Mouse (Mus musculus): ENCODE results near the gene Gm10563. TPM values are rescaled to one million over a fixed set of nuclear protein-coding genes. Genes with fewer than 3 reads are reported as not detected.
A peak's percentile ranks its signal among the peaks of the same experiment; 100 is the strongest.

Gm10563 gene
- polyA plus RNA-seq, 1 experiment from 2014 or later, result not detected

DNA sequence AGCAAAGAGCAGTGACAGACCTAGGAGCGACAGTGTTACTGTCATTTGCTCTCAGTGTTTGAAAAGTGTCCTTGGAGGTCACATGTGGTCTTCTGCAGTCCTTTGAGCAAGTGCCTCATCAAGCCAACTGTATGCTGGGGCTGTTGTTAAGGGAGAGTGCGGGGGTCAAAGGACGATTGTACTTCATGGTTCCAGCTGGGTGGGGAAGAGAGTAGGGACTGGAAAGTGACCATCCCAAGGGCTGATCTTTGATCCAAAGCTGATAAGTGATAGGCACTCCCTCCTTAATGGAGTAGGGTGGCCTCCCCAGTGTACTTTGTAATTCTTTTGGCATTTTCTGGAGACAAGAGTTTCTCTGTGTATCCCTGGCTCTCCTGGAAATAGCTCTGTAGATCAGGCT is 33.3 kb downstream of the Gm10563 start:
- WGBS, result 83% methylated on average over 3 of the region's 3 CpGs
- no peaks in the 10 kb centered on the region for H3K27me3 ChIP-seq (replicated peaks)
- no peaks in the 10 kb centered on the region for H3K4me1 ChIP-seq
- peaks cover 81% of the 10 kb centered on the region for H3K36me3 ChIP-seq
- no peak for ATAC-seq (ENCODE audit: extremely low read depth, insufficient number of reproducible peaks, low FRiP score, low TSS enrichment)
- H3K4me3 ChIP-seq, result no peak overlapping the region
- H3K4me2 ChIP-seq, result no peak overlapping the region
- no peaks in the 10 kb centered on the region for H3K9me3 ChIP-seq
- no peak overlapping the region for H3K27ac ChIP-seq (replicated peaks)
- no peak overlapping the region for H3K9ac ChIP-seq

- WGBS, result 76% methylated on average over 2 of the region's 2 CpGs
- H3K9me3 ChIP-seq, result no peaks in the 10 kb centered on the region
- H3K4me3 ChIP-seq, result no peak overlapping the region
- H3K27me3 ChIP-seq (replicated peaks), result no peaks in the 10 kb centered on the region
- no peak overlapping the region for H3K9ac ChIP-seq
- no peak overlapping the region for H3K4me2 ChIP-seq
- peaks cover 11% of the 10 kb centered on the region for H3K4me1 ChIP-seq
- H3K36me3 ChIP-seq, result peaks cover 72% of the 10 kb centered on the region
- H3K27ac ChIP-seq (replicated peaks), result no peak overlapping the region
- no peak for ATAC-seq (ENCODE audit: extremely low read depth, insufficient number of reproducible peaks, low FRiP score, low TSS enrichment)
Measured at GRCm38 (mm10) chr4:155606825-155607224, 38.4 kb downstream of the Gm10563 start.

DNA sequence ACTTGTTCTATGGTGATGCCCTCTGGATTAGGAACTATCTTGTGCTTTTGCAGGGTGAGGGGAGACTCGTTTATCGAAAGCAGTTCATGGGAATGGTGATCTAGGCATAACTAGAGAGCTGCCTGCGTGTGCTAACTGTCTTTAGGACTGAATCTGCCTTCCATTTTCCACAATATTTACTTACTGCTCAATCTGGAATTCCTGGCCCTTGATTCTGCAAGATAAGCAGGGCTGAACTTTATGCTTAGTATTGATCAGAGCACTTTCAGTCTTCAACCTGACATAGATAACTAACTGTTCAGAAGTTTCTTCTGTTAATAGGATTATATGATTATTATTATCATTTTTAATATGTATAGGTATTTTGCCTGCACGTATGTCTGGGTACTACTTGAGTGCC is 40.1 kb downstream of the Gm10563 start:
- 88% methylated on average over 4 of the region's 4 CpGs for WGBS
- Histone ChIP-seq H3K4me2 (no peak overlapping the region), H3K9ac (no peak overlapping the region), H3K4me3 (no peak overlapping the region), H3K9me3 (no peaks in the 10 kb centered on the region), H3K4me1 (peaks cover 17% of the 10 kb centered on the region), H3K36me3 (peaks cover 58% of the 10 kb centered on the region), H3K27ac (replicated peaks) (no peak overlapping the region), H3K27me3 (replicated peaks) (no peaks in the 10 kb centered on the region)
- no peak for ATAC-seq (ENCODE audit: extremely low read depth, insufficient number of reproducible peaks, low FRiP score, low TSS enrichment)

DNA sequence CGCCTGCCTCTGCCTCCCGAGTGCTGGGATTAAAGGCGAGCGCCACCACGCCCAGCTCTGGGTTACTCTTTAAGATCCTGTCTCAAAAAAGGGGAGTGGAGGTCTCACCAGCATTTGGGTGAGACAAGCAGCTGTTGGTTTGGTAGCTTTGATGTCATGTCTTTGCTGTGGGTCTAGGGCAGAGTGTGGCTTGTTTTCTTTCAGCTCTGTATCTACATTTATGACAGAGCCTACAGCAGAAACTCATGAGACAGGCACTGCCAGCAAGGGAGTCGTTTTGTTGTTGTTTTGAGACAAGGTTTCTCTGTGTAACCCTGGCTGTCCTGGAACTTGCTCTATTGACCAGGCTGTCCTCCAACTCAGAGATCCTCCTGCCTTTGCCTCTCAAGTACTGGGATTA is 41.4 kb downstream of the Gm10563 start:
- Histone ChIP-seq H3K4me3 (no peak overlapping the region), H3K4me1 (peaks cover 17% of the 10 kb centered on the region), H3K9ac (no peak overlapping the region), H3K9me3 (no peaks in the 10 kb centered on the region), H3K36me3 (peaks cover 48% of the 10 kb centered on the region), H3K27ac (replicated peaks) (no peak overlapping the region), H3K4me2 (no peak overlapping the region), H3K27me3 (replicated peaks) (no peaks in the 10 kb centered on the region)
- no peak for ATAC-seq (ENCODE audit: extremely low read depth, insufficient number of reproducible peaks, low FRiP score, low TSS enrichment)
- 91% methylated on average over 6 of the region's 6 CpGs for WGBS

- H3K27ac ChIP-seq (replicated peaks), result no peak overlapping the region
- H3K27me3 ChIP-seq (replicated peaks), result no peaks in the 10 kb centered on the region
- H3K9ac ChIP-seq, result peak overlapping the region; percentile 96
- WGBS, result 71% methylated on average over 1 of the region's 1 CpGs
- H3K9me3 ChIP-seq, result no peaks in the 10 kb centered on the region
- H3K4me3 ChIP-seq, result peak overlapping the region; percentile 98
- peaks cover 43% of the 10 kb centered on the region for H3K36me3 ChIP-seq
- no peak for ATAC-seq (ENCODE audit: extremely low read depth, insufficient number of reproducible peaks, low FRiP score, low TSS enrichment)
- H3K4me2 ChIP-seq, result peak overlapping the region; percentile 96
- peaks cover 17% of the 10 kb centered on the region for H3K4me1 ChIP-seq
Measured at GRCm38 (mm10) chr4:155602753-155603152, 42.5 kb downstream of the Gm10563 start.

- peak overlapping the region; percentile 97 for H3K27ac ChIP-seq (replicated peaks)
- H3K4me1 ChIP-seq, result peaks cover 17% of the 10 kb centered on the region
- ATAC-seq (ENCODE audit: extremely low read depth, insufficient number of reproducible peaks, low FRiP score, low TSS enrichment), result 0 out of 2 replicates have a peak, but pooled peaks have one; percentile 4
- peak overlapping the region; percentile 96 for H3K9ac ChIP-seq
- peak overlapping the region; percentile 96 for H3K4me2 ChIP-seq
- peak overlapping the region; percentile 98 for H3K4me3 ChIP-seq
- under 1% methylated on average over 29 of the region's 31 CpGs for WGBS
- peaks cover 41% of the 10 kb centered on the region for H3K36me3 ChIP-seq
- H3K27me3 ChIP-seq (replicated peaks), result no peaks in the 10 kb centered on the region
- H3K9me3 ChIP-seq, result no peaks in the 10 kb centered on the region
Measured at GRCm38 (mm10) chr4:155601997-155602456, 43.2 kb downstream of the Gm10563 start.

DNA sequence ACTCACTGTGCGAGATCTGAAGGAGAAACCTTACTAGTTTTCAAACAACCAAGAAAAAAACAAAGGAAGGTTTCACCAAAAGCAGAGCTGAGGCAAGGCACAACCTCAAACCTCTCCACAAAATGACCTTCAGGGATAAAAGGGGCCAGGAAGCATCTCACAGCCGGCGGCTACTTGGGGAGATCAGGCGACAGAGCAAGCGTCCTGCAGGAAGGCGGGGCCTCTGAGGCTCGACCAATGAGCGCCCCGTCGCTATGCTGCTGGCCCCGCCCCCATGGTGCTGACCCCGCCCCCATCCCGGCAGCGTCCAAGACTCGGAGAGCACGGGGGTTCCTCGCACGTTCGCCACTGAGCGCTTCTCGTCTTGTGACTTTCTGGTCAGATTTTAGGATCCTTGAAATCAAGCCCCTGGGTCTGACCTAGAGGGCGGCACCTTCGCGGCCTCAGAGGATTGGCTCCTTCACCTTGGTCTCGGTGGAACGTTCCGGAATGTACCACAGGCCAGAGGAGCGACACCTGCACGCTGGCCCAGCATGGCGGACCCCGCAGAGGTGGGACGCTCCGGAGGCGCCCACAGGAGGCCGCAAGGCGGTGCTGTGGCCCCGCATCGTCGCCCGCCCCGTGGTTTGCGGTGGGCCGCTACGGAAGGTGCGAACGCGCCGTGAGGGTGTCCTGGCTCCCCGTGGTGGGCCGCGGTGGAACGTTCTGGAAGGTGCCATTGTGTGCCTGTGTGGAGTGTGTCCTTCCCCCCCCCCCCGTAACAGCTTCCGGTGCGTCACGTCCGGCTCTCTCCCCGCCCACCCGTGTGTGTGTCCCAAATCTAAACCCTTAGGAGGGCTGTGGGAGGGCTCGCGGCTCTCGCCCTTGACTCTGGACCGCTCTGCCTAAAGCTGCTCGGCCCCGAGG is 43.9 kb downstream of the Gm10563 start, which contains the start of gene Slc35e2:
Gene Slc35e2, plus strand, starts transcription at position 326 of the 906 bp plus-strand sequence.
- H3K9me3 ChIP-seq, result no peaks in the 10 kb centered on the region
- peaks cover 17% of the 10 kb centered on the region for H3K4me1 ChIP-seq
- H3K4me3 ChIP-seq, result peak within 1 kb of the TSS; percentile 98
- peak; percentile 92 for ATAC-seq (ENCODE audit: extremely low read depth, insufficient number of reproducible peaks, low FRiP score, low TSS enrichment)
- WGBS, result under 1% methylated on average over 65 of the region's 65 CpGs
- no peaks in the 10 kb centered on the region for H3K27me3 ChIP-seq (replicated peaks)
- H3K36me3 ChIP-seq, result peaks cover 35% of the 10 kb centered on the region
- H3K4me2 ChIP-seq, result peak within 1 kb of the TSS; percentile 96
- peak within 1 kb of the TSS; percentile 97 for H3K27ac ChIP-seq (replicated peaks)
- H3K9ac ChIP-seq, result peak within 1 kb of the TSS; percentile 96

- peaks cover 19% of the 10 kb centered on the region for H3K4me1 ChIP-seq
- H3K9ac ChIP-seq, result peak overlapping the region; percentile 96
- peak overlapping the region; percentile 97 for H3K27ac ChIP-seq (replicated peaks)
- H3K4me3 ChIP-seq, result peak overlapping the region; percentile 98
- peaks cover 23% of the 10 kb centered on the region for H3K36me3 ChIP-seq
- H3K9me3 ChIP-seq, result no peaks in the 10 kb centered on the region
- ATAC-seq (ENCODE audit: extremely low read depth, insufficient number of reproducible peaks, low FRiP score, low TSS enrichment), result no peak
- WGBS, result 87% methylated on average over 11 of the region's 11 CpGs
- peak overlapping the region; percentile 96 for H3K4me2 ChIP-seq
- no peaks in the 10 kb centered on the region for H3K27me3 ChIP-seq (replicated peaks)
Measured at GRCm38 (mm10) chr4:155599901-155600825, 45.0 kb downstream of the Gm10563 start.

- H3K4me2 ChIP-seq, result no peak overlapping the region
- H3K27me3 ChIP-seq (replicated peaks), result no peaks in the 10 kb centered on the region
- ATAC-seq (ENCODE audit: extremely low read depth, insufficient number of reproducible peaks, low FRiP score, low TSS enrichment), result no peak
- 20% methylated on average over 18 of the region's 20 CpGs for WGBS
- H3K27ac ChIP-seq (replicated peaks), result no peak overlapping the region
- no peak overlapping the region for H3K4me3 ChIP-seq
- H3K9me3 ChIP-seq, result no peaks in the 10 kb centered on the region
- peaks cover 19% of the 10 kb centered on the region for H3K4me1 ChIP-seq
- peaks cover 9% of the 10 kb centered on the region for H3K36me3 ChIP-seq
- no peak overlapping the region for H3K9ac ChIP-seq
Measured at GRCm38 (mm10) chr4:155598536-155598935, 46.7 kb downstream of the Gm10563 start.

DNA sequence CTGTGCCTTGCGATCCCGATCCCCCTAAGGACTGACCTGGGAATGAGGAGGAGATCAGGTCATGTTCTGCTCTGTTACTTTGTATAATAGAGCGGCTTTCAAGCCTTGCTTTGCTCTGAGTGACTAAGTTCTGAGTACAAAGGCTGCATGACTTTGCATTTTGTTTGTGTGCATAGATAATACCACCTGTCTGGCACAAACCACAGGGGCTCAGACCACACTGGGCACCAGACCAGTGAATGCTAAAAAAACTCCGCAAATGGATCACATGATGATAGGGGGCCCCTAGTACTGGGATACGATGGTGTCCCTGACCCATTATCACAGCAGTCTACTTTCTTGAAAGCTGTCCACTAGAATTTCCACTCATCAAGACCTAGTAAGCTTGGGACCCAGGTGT is 48.6 kb downstream of the Gm10563 start:
- no peaks in the 10 kb centered on the region for H3K9me3 ChIP-seq
- H3K4me3 ChIP-seq, result no peak overlapping the region
- no peaks in the 10 kb centered on the region for H3K36me3 ChIP-seq
- no peaks in the 10 kb centered on the region for H3K27me3 ChIP-seq (replicated peaks)
- no peak overlapping the region for H3K9ac ChIP-seq
- H3K4me1 ChIP-seq, result peaks cover 8% of the 10 kb centered on the region
- ATAC-seq (ENCODE audit: extremely low read depth, insufficient number of reproducible peaks, low FRiP score, low TSS enrichment), result no peak
- 73% methylated on average over 5 of the region's 5 CpGs for WGBS
- no peak overlapping the region for H3K4me2 ChIP-seq
- H3K27ac ChIP-seq (replicated peaks), result no peak overlapping the region

GRCm38 (mm10) chr4:155595777-155596176 is 49.4 kb downstream of the Gm10563 start:
- no peaks in the 10 kb centered on the region for H3K9me3 ChIP-seq
- H3K27me3 ChIP-seq (replicated peaks), result no peaks in the 10 kb centered on the region
- H3K27ac ChIP-seq (replicated peaks), result no peak overlapping the region
- H3K9ac ChIP-seq, result no peak overlapping the region
- WGBS, result 73% methylated on average over 3 of the region's 3 CpGs
- H3K36me3 ChIP-seq, result peaks cover 5% of the 10 kb centered on the region
- no peak overlapping the region for H3K4me3 ChIP-seq
- no peak overlapping the region for H3K4me2 ChIP-seq
- ATAC-seq (ENCODE audit: extremely low read depth, insufficient number of reproducible peaks, low FRiP score, low TSS enrichment), result no peak
- H3K4me1 ChIP-seq, result peaks cover 8% of the 10 kb centered on the region

All from heart, embryonic 13.5 days (tissue).